Mouse (Mus musculus) heart, adult 2 months (tissue): ENCODE measurements around the gene Bpi.

Source experiments
- CTCF ChIP-seq: fragments of 200-600 bp; IDR thresholded peaks from 2 replicates; pipeline ENCODE4 v1.8.1; 2022; ENCODE audit warnings: antibody characterized with exemption, mild to moderate bottlenecking, moderate library complexity
- EP300 ChIP-seq: fragments of 200-500 bp; IDR thresholded peaks from 2 replicates; pipeline ENCODE4 v1.6.1; 2011; ENCODE audit warnings: low read depth, low read length, control low read depth; ENCODE audit not compliant: insufficient read depth
- POLR2A ChIP-seq: fragments of 200-500 bp; IDR thresholded peaks from 2 replicates; pipeline ENCODE4 v1.6.1; 2011; ENCODE audit warnings: mild to moderate bottlenecking, low read depth, low read length, control low read depth; ENCODE audit not compliant: insufficient read depth

GRCm38 (mm10) chr2:158283771-158284170 is 25.9 kb downstream of the Bpi start:
- no peak for TF ChIP-seq POLR2A
- TF ChIP-seq CTCF: no peak
- TF ChIP-seq EP300: no peak
